Mouse (Mus musculus) Patski (cell line): Measurements from ENCODE around the gene Hcst. TPM values are rescaled to one million over a fixed set of nuclear protein-coding genes. Genes with fewer than 3 reads are reported as not detected.

ENCODE experiments used
- ATAC-seq: fragments of 100-300 bp; one replicate; pipeline ENCODE4 v1.8.0; 2021
- CTCF ChIA-PET: fragments of 350-600 bp; sonication (Branson Sonifier 250); formaldehyde crosslinking; loops from one replicate; lab custom pipeline; 2022; ENCODE audit warnings: inconsistent platforms; lab: Charles Lee
- POLR2A ChIA-PET: fragments of 350-600 bp; sonication (Branson Sonifier 250); formaldehyde crosslinking; loops from one replicate; lab custom pipeline; 2022; ENCODE audit warnings: antibody characterized with exemption, inconsistent platforms; lab: Charles Lee
- DNase-seq: peaks from one replicate; pipeline ENCODE4 v3.0.0-alpha.2; 2011; ENCODE audit warnings: low read depth, low spot score
- H3K27me3 ChIP-seq: fragments of 371-371 bp; one replicate; pipeline ENCODE4 v1.5.1; 2021
- CTCF ChIP-seq: fragments of 100-300 bp; IDR thresholded peaks from one replicate; pipeline ENCODE4 v1.5.1; 2021
- in situ Hi-C: fragments of 300-500 bp; cut with MboI; formaldehyde crosslinking; loops from 3 replicates; pipeline ENCODE4 v1.11.1; 2018; ENCODE audit warnings: low pct_unique_long_range_greater_than_20kb, mixed read lengths
- polyA plus RNA-seq: library from polyadenylated mRNA; unstranded; gene quantifications from one replicate; pipeline ENCODE4 v1.2.3, GENCODE M21; 2021

The Hcst gene
- polyA plus RNA-seq, 1 experiment from 2014 or later: not detected

- POLR2A ChIA-PET: no interaction called here
- CTCF ChIA-PET: interaction anchor here (1.1 to 3.1 kb wide), 2 partner anchors 88 to 98 kb away, joined by 3 to 10 read pairs; no protein-coding TSS in a partner anchor
- H3K27me3 ChIP-seq: no peaks in the 10 kb centered on the region
- DNase-seq: no peak
- no peak for TF ChIP-seq CTCF
- no peak for ATAC-seq
- in situ Hi-C loops: loop anchor here (10.0 kb wide), 1 partner anchor 99 kb away; no protein-coding TSS in a partner anchor
Observed at GRCm38 (mm10) chr7:30434238-30434637, 14.6 kb upstream of the Hcst start.

- ChIA-PET POLR2A (no interaction called here), CTCF (interaction anchor here (0.6 to 1.5 kb wide), 5 partner anchors 58 to 95 kb away, joined by 3 to 7 read pairs (median 4); partner anchors contain the start of gene Lrfn3)
- DNase-seq (no peak), ATAC-seq (no peak)
- no peaks in the 10 kb centered on the region for H3K27me3 ChIP-seq
- no peak for TF ChIP-seq CTCF
- in situ Hi-C loops: loop anchor here (10.0 kb wide), 1 partner anchor 97 kb away; no protein-coding TSS in a partner anchor
Observed at GRCm38 (mm10) chr7:30431793-30432192, 12.1 kb upstream of the Hcst start.

DNA sequence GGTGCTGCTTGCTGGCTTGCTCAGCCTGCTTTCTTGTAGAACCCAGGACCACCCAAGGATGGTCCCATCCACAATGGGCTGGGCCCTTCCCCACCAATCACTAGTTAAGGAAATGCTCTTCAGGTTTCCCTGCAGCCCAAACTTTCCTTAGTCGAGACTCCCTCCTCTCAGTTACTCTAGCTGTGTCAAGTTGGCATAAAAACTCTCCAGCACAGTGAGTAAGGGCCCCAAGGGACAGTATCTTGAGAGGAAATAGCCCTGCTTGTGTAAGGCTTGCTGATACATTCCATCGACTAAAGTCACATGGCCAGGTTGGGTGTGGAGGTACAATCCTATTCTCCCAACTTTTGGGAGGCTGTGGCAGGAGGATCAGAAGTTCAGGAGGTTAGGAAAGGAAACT, 10.5 kb upstream of the Hcst start:
- TF ChIP-seq CTCF: no peak
- ChIA-PET CTCF (interaction anchor here (1.5 to 1.6 kb wide), 2 partner anchors 35 to 82 kb away, joined by 3 to 7 read pairs; no protein-coding TSS in a partner anchor), POLR2A (interaction anchor here (0.9 kb wide), 1 partner anchor 95 kb away, joined by 3 read pairs; no protein-coding TSS in a partner anchor)
- ATAC-seq (no peak), DNase-seq (no peak)
- no peaks in the 10 kb centered on the region for H3K27me3 ChIP-seq
- in situ Hi-C loops: loop anchor here (10.0 kb wide), 1 partner anchor 95 kb away; no protein-coding TSS in a partner anchor

DNA sequence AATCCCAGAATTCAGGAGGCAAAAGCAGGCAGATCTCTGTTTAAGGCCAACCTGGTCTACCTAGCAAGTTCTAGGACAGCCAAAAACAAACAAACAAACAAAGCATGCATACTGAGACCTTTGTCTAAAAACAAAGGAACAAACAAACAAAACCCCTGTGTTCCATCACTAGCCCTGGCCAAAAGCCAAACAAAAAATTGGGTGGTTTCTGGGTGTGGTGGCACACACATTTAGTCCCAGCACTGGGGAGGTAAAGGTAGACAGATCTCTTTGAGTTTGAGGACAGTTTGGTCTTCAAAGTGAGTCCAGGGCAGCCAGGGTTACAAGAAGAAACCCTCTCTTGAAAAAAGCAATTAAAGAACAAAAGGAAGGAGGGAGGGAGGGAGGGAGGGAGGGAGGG, 9.7 kb upstream of the Hcst start:
- TF ChIP-seq CTCF: no peak
- no peaks in the 10 kb centered on the region for H3K27me3 ChIP-seq
- in situ Hi-C loops: loop anchor here (5.0 kb wide), 2 partner anchors 47 to 77 kb away; no protein-coding TSS in a partner anchor
- ChIA-PET POLR2A (no interaction called here), CTCF (interaction anchor here (1.6 kb wide), 1 partner anchor 34 kb away, joined by 3 read pairs; no protein-coding TSS in a partner anchor)
- ATAC-seq: no peak
- no peak for DNase-seq

- no peak for DNase-seq
- no peak for TF ChIP-seq CTCF
- in situ Hi-C loops: no loop called here
- POLR2A ChIA-PET: no interaction called here
- no peaks in the 10 kb centered on the region for H3K27me3 ChIP-seq
- CTCF ChIA-PET: no interaction called here
- no peak for ATAC-seq
Observed at GRCm38 (mm10) chr7:30423071-30423641, 3.5 kb upstream of the Hcst start.

GRCm38 (mm10) chr7:30422560-30422959, 2.9 kb upstream of the Hcst start:
- ChIA-PET CTCF (no interaction called here), POLR2A (interaction anchor here (0.6 kb wide), 1 partner anchor 8 kb away, joined by 6 read pairs; no protein-coding TSS in a partner anchor)
- TF ChIP-seq CTCF: no peak
- peak; percentile 28 for ATAC-seq
- in situ Hi-C loops: no loop called here
- H3K27me3 ChIP-seq: no peaks in the 10 kb centered on the region
- no peak for DNase-seq

DNA sequence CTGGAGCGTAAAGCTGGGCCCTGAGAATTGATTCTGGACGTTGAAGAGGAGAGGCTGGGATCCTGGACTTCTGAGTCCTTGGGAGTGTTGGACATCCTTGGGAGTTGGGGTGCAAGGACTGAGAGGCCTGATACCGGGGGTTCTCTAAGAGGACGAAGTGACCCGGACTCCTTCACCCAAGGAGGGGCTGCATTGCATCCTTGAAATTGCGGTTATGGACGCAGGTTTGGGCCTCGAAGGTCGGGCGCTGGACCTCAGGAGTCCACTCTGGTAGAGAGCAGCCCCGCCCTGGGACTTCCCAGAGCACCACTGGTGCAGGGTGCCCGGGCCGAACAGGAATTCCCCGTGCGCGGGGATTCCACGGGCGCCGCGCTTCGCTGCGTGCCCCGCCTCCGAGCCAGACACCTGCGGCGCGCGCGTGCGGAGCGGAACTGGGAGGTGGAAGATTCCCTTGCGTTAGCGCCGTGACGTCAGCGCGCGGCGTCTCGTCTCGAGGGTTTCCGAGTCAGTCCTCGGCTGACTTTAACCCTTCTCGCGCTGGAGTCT, 2.3 kb upstream of the Hcst start:
- DNase-seq: peak; percentile 25
- H3K27me3 ChIP-seq: no peaks in the 10 kb centered on the region
- ATAC-seq: peak; percentile 55
- TF ChIP-seq CTCF: no peak
- CTCF ChIA-PET: interaction anchor here (0.6 kb wide), 1 partner anchor 85 kb away, joined by 3 read pairs; no protein-coding TSS in a partner anchor
- POLR2A ChIA-PET: interaction anchor here (0.6 kb wide), 1 partner anchor 9 kb away, joined by 6 read pairs; no protein-coding TSS in a partner anchor
- in situ Hi-C loops: no loop called here

DNA sequence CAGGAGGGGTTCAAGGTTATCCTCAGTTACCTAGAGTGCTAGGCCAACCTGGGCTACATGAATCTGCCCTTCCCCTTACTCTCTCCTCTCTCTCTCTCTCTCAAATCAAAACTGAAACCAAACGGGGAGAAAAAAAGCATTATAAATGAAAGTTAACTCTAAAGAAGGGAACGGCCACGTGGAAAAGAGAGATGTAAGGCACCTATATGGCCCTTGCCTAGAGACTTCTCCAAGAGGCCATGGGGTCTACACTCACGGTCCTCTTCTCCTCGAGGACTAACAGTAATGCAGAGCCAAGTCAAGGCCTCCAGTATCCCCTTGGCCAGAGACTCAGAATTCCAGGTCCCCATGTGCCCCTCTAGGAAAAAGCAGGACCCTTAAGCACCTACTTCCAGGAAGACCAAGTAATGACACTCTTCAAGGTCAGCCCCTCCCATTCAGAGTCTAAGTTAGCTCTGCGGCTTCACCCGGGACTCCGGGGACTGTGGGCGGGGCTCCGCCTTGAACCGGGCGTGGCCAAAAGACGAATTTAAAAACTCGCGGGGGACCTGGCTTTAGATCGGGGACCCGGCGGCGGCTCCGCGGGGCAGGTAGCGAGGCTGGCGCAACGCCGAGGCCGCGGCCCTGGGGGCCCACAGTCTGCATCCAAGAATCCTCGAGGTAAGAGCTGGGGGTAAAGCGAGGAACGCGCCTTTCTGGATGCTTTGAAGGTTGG, 1.7 kb upstream of the Hcst start, which contains the start of gene Nfkbid:
Nfkbid (plus strand) TSS at position 558 of the 715 bp plus-strand sequence.
- no peak for ATAC-seq
- no peaks in the 10 kb centered on the region for H3K27me3 ChIP-seq

DNA sequence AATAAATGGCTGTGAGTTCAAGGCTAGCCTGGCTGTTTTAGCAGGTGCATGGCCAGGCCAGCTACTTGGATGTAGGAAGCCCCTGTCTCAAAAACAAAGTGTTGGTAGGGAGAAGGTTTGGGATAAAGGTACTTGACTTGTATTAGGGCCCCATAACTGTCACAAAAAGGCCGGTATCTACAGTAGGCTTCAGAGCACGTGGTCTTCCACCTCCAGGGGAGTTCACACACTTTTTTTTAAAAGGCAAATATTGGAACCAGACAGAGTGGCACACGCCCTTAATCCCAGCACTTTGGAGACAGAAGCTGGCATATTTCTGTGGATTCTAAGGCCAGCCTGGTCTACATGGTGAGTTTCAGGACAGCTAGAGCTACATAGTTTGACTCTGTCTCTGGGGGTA, 1.0 kb upstream of the Hcst start:
- DNase-seq (no peak), ATAC-seq (no peak)
- ChIA-PET POLR2A (no interaction called here), CTCF (no interaction called here)
- in situ Hi-C loops: no loop called here
- H3K27me3 ChIP-seq: no peaks in the 10 kb centered on the region
- TF ChIP-seq CTCF: no peak

More for the DNA sequence above, 1.7 kb upstream of the Hcst start, which contains the start of gene Nfkbid:
- in situ Hi-C loops: no loop called here
- ChIA-PET CTCF (interaction anchor here (0.6 kb wide), 1 partner anchor 85 kb away, joined by 3 read pairs; no protein-coding TSS in a partner anchor), POLR2A (no interaction called here)
- TF ChIP-seq CTCF: no peak
- DNase-seq: no peak

GRCm38 (mm10) chr7:30417856-30418255, 1.8 kb downstream of the Hcst start:
- POLR2A ChIA-PET: no interaction called here
- TF ChIP-seq CTCF: no peak
- ATAC-seq: no peak
- peaks cover 11% of the 10 kb centered on the region for H3K27me3 ChIP-seq
- DNase-seq: no peak
- CTCF ChIA-PET: no interaction called here
- in situ Hi-C loops: no loop called here
